Mouse (Mus musculus) adipocyte (in vitro differentiated cells): ENCODE measurements at regions not wholly inside any gene's neighbourhood (a gene's known extent, or its start where the extent isn't known, plus 50 kb on each side); places are given as distances from the start of the nearest gene placed in this dataset.
"Not testable (repeated sequence)": the region's sequence is repeated elsewhere in the genome, so short reads cannot be mapped to it uniquely, and the experiment has no call there.

Experiments used
- DNase-seq: peaks from one replicate; pipeline ENCODE4 v3.0.0-alpha.2; 2016; ENCODE audit warnings: low spot score

DNA sequence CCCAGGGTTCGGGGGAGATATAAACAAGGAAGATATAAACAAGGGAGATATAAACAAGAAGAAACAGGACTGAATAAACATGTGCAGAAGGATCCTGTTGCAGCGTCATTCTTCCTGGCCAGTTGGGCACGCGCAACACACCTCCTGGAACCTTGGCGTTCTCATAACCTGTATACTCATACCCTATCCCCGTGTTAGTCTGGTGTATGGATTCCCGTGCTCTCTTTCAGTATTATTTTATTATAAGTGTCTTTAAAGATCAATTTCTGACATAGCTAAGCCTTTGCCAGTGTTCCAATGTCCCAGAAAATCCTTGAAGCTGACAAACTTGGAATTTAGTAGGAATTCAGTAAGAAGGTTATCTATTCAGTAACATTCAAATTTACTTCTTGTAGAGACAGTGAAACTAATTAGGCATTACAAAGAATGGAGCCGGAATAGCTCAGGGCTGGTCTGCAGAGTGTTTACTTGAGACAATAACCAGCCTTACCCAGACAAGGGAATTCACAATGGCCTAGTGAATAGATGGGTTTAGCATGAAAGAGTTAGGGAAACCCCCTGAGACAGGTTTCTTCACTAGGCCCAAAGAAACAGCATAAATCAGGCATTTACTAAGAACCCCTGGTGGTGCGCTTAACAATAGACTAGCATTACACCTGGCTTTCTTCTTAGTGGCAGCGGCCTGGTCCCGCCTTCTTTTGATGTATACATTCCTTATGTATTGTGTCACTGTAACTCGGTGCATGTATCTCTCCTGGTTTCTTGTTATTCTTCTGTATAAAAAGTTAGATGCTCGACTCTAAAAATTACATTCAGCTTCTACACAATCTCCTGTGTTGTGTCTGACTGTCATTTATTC is 458.4 kb downstream of the Epm2a start:
- not testable (repeated sequence) for DNase-seq

DNA sequence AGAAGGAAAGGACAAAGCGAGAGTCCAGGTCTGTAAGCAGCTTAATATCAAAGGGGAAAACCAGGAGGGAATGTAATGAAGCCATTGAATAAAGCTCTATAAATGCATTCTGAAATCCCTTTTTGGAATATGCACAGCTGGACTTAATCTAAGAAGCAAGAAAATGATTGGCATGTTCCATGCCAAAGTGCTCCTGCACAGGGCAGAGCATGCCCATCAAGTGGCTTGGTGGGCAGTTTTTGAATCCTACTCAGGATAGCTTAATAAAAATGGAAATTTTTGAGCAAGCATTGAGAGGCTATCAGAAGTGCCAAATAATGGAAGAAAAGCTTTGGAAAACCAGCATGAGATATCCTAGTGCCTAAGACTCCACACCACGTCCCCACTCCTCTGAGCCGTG is 466.1 kb downstream of the Epm2a start:
- no peak for DNase-seq

DNA sequence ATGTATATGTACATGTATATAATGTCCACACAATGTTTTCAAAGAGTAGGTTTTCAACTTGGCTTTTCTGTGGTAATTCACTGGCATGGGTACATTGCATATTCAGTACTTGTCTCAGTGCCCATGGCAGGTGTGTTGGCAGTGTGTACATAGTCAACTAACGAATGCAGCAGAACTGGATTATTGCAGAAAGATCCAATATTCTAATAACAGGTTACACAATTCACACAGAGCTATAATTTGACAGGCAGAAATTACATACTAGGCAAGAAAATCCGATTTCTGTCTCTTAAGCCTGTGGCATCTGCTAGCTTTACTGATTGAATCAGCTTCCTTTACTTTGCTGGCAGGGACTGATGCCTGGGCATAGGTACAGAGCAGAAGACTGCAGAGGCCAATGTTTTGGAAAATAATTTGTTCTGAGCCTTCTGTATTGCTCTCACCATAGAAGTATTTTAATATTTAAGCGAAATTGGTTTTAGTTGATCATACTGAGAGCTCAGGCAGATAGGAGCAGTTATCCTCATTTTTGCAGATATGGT is 479.3 kb downstream of the Epm2a start:
- no peak for DNase-seq

DNA sequence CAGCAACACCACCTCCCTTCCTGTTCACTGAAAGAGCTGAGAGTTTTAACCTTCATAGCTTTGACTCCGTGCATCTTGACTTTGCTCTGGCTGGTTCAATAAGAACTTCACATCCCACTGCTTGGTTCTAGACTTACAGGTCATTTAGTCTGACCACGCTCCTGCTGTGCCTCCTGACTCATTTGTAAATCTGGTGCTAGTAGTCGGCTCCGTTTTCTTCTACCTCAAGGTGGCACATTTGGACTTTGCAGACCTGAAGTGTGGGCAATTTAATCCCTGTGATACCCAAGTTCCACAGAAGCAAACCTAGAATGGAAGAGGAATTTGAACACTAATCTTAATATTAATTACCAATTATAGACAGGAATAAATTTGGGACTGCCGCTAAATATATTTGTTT is 497.9 kb downstream of the Epm2a start:
- DNase-seq: no peak

DNA sequence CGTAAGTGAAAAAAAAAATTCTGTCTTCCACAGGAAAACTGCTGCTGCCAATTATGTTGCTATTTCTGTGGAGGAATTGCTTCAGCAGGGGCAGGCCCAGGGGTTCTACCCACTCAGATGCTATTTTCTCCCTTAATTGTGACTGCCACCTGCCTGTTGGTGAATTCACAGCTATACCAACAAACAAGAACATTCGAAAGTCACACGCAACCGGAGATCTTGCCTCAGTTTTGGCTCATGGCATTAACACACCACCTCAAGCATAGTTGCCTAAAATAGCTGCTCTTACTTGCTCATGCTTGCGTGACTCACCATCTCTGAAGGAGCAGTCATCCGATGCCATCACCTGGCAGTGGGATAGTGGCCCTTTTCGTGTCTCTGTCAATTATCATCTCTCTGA is 498.3 kb downstream of the Epm2a start:
- DNase-seq: no peak

DNA sequence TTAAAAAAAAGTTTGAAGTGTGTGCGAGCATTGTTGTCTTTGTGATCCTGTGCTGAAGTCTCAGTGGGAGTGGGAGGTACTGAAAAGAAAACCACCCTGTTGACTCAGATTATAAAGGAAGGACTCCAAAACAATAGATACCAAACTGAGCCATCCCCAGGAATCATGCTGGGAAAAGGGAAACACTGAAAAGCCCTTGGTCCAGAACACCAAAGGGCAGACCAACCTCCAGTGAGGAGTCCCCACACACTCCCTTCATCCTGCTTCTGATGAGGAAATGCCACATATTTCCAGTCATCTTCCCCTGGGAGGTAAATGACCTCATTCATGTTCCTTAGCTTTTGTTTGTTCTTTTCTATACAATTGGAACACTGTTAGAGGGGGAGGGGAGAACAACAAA is 502.9 kb downstream of the Epm2a start:
- DNase-seq: no peak

DNA sequence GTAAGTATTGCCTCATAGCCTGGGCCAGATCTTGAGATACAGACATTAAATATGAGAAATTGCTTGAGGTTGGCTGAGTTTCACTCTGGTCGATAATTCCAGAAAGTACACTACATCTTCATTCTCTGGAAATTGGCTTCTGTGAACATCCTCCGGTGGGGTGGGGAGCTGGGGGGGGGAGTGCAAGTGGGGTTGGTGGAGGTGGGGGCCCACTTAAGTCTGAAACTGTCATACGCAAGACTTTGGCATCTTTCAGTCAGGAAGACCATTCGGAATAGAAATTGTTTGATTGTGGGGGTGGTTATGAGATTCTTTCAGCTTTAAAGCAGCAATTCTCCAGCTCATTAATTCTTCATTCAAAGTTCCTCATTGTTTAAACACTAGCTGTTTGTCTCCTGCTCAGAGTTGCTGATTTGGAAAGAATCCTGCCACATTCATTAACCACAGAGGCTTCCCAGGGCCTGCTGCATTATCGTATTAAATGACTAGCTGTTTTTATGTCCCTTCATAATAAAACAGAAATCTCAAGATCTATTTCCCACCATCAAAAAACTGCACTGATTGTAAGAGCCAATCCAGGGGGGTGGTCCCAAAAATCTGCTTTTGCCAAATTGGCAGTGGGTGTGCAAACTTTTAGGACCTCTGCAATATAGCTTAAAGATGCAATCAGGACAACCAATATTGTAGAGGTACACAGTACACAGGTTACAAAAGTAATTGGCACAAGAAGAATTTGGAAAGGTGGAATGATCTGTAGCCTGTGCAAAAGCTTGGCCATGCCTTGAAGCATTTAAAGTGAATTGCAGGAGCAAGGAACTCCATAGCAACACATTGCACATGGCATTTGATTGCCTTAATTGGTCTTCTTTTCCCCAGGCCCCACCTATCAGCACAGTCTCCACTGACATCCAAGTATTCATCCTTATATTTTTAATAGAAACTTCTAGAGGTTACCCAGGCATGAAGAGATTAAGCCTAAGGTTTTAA is 532.2 kb downstream of the Epm2a start:
- DNase-seq: no peak

DNA sequence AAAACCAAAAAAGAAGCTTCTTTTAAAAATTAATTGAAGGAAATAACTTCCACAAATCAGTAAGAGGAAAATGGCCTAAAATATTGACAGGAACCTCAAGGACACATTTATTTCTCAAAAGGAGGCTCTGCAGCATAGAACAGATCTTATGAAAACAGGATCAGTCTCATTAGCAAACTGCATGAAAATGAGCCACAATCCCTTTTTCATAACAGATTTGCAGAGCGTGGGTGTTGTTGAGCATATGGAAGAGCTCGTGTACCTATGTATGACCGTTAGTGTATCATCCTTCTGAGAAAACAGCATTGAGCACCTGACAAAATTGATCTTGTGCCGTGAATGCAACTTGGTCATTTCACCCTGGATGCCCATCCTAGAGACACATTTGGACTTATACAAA is 543.0 kb downstream of the Epm2a start:
- DNase-seq: no peak

DNA sequence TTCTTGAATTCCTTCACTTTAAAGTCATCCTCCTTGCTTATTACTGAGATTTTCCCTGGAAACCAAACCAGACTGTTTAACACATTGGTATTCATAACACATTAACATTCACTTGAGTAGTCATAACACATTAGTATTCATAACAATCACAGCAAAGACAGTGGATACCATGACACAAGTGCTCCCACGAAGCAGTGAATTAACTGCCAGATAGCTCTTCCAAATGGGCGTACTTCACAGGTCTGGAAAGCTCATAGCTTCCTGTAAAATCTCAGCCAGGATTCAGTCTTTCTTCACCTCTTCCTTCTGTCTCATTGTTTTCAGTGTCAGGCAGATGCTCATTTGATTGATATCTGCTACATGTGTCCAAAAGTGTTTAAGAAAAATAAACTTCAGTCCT is 545.7 kb downstream of the Epm2a start:
- no peak for DNase-seq

DNA sequence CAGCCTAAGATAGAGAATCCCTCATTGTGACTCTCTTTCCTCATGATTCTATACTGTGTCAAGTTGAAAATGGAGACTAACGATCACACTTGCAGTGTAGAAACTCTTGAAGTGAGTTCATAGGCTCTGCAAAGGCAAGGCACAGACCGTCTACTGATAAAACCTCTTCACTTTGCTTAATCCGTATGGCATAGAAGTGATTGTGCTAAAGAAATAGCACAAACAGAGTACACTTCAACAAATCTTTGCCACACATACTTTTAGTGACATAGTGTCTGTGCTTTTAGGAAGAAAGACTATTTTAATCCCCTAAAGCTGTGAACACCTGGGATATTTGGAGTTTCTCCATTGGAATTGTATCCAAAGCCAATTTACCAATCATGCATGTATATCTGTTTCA is 578.9 kb downstream of the Epm2a start:
- DNase-seq: no peak

DNA sequence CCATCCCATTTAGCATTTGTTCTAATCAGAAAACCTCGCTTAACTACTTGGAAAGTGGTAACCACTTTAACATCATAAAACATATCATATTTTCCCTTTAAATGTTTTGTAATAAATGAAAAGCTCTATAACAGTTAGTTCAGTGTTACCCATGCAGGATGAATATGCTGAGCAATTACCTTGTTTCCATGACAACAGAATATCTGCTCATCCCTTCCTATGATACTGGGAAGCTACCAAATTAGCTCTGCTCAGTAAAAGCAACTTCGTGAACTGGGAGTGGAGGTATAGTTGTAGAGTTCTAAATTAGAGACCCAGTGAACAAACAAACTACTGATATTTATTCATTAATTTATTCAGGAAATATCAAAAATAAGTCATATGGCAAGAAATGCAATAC is 595.0 kb downstream of the Epm2a start:
- no peak for DNase-seq

DNA sequence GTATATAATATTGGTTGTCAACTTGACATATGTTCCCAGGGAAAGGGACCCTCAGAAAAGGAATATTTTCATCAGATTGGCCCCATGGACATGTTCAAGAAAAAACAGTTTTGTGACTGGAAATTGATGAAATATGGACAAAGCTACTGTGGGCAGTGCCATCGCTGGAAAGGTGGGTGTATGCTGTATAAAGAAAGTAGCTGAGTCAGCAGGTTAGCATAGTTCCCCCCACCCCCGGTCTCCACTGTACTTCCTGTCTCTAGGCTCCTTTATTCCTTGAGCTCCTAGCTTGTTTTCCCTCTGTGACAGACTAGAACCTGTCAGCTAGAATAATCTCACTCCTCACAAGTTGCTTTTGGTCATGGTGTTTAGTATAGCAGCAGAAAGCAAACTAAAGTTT is 599.6 kb downstream of the Epm2a start:
- no peak for DNase-seq

DNA sequence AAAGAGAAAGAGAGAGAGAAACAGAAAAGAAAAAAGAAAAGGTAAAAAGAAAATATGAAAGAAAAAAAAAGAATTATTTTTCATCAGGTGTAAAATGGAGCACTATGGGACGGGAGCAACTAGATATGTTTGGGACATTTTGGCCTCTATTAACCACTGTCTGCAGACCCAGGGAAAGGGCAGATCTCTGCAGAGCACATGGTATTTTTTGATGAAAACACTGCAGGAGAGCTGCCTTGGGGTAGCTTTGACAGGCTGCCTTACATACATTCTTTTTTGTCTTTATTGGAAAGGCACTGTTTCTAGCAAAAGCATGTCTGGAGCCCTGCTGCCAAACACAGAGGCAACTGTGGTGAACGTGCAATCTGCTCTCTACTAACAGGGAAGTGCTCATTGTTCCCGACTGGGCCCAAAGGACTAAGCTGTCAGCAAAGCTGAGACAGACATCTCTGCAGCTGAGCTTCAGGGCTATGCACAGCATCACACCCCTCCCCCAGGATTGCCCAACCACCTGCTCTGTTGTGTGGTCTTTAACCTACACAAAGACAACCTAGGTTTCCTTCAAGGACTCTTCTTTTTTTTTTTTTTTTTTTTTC is 617.2 kb downstream of the Epm2a start:
- DNase-seq: no peak

DNA sequence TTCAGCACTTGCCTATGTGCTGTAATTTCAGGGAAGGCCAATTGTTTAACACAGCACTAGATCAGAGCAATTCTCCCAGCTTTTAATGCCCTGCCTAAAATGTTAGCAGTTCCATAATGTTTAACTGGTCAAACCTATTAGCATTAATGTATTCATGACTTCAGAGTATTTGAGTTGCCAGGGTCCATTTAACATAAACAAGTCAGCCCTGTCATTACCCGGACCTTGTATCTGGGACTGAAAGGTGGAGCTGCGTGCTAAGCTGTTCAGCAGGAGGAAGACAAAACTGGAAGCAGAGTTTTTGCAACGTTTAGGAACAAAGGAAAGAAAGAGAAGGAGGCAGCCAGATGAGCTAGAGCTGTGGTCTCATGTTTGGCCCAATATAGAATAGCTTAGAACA is 661.8 kb downstream of the Epm2a start:
- no peak for DNase-seq

DNA sequence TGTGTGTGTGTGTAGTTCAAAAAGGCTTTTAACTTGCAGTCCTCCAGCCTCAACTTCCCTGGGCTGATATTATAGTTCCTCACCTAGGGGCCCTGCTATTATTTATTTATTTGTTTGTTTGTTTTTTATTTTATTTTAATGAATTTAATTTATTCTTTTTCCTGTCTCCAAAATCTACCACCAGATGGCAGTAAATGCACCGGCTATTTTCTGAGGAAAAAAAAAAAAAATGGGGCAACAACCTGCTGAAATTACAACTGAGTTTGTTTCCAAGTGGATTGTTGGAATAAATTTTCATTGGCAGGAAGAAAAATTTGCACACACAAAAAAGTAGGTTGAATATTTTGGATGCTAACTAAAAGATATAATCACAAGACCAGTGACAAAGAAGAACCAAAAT is 662.7 kb downstream of the Epm2a start:
- peak; percentile 63 for DNase-seq

DNA sequence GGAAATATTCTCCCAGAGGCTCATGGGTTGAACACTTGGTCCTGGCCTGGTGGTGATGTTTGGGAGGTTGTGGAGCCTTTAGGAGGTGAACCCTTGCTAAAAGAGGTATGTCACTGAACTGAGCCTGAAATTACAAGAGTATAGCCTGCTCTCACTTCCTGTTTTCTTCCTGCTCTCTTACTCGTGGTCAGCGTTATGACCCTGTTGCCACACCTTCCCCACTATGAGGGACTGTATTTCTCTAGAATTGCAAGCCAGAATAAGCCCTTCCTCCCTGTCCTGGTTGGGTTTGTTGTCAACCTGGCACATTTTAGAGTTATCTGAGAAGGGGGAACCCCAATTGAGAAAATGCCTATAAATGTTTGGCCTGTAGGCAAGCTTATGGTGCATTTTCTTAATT is 674.1 kb downstream of the Epm2a start:
- no peak for DNase-seq

DNA sequence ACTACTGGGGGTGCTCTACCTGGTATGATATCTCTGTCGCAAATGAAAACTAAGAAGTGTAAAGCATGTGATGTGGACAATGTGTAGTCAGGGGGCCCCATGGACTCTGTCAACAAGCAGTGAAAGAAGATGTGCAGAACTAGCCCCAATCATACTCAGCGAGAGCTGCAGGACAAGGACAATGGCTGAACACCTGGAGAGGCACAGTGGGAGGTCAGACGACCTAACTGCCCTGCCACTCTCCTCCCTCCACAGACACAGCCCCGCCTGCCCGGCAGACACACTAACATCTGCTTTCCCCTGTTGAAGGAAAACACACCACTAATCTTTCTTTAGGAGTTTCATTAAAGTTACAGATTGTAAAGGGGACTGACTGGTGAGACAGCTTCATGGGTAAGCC is 675.1 kb downstream of the Epm2a start:
- DNase-seq: no peak

DNA sequence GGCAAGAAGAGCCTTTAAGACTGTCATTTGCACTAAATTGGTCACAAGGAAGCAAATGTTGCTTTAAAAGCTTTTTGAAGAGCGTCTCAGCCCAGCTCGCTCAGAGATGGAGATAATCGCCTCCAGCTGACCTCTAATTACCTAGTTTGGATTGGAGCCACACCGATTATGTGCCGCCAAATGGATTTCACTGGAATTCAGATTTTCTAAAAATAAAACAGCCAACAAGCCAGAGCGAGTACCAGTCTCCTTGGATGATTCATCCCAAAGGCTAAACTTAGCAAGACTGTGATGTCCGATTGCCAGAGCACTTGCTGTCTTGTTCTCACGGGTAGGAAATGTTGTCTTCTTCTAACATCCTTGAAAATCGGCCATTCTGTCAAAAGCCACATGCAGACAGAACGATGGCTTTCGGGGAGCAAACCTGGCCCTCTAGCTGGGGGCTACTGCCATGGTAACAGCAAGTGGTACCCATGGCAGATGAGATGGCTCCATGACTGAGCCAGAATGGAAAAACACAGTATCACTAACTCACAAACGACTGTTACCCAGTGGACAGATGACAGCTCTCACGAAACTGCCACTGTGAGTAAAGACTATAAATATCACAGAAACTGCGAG is 676.1 kb downstream of the Epm2a start:
- DNase-seq: peak; percentile 7

DNA sequence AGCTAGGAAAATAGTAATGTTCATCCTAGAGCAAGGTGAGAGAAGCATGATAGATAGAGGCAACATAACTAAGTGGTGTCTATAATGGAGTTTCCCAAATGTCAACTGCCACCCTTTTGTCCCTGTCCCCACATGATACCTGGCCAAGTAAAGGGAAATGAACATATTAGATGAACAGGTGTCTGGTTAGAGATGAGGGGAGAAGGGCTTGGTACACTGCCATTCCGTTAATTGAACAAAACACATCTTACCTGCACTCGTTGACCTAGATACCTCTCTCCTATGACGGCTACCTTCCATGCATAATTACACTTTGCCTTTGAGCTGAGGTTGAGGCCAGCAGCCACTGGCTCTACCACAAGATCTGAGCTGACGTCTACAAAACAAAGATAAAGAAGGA is 677.4 kb downstream of the Epm2a start:
- DNase-seq: no peak

DNA sequence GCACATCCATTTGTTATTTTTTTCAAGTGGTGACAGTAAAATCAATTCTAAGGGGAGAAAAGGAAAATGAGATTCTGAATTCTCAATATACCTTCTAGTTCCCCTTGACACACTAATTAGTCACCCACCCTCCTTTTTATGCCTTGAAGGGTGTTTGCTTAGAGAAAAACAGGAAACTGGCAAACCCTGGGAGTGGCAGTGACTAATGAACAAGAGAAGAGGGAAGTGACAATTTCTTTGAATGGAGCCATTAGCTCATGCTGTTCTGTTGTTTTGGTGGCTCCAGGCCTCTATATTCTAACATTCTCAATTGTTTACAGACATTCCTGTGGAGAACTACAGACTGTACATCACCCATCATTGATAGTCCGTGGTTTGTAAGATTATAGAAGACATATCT is 692.0 kb downstream of the Epm2a start:
- DNase-seq: no peak

DNA sequence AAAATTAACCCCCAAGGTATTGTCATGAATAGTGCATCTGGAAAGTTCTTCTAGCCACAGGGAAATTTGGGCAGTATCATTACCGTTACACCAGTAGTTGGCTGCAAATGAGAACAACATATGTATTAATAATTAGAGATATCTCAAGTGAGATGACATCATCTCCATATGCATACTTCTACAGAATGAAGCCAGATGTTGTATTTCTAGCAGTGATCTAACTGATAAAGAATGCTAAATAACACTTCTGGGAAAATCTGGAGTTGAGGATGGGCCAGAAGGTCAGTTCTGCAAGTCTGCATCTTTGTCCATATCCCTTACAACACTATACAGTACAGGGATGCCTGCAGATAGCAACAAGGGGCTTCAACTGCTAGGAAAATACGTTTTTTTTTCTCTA is 702.7 kb downstream of the Epm2a start:
- DNase-seq: no peak

DNA sequence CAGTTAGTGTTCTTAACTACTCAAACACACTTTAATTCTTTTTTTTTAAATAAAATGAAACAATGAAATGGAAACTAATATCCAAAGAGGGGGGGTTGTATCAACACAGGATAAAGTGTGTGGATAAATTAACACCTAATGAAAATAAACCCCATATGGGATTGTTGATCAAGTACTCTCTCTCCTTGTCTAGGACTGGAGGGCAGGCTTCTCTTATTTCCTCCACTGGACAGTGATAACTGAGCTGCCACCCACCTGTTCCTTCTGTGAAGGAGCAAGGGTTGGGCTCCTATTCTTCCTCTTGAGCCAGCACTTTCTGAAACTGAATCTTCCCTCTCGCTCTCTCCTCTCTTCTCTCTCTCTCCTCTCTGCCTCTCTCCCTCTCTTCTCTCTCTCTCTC is 716.5 kb downstream of the Epm2a start:
- DNase-seq: no peak
